Mouse (Mus musculus) retina, embryonic 14.5 days (tissue): ENCODE results near the gene Rxra.

Experiments
- DNase-seq: peaks from one replicate; pipeline ENCODE4 v3.0.0-alpha.2; 2015; ENCODE audit warnings: low spot score

Rxra gene

DNA sequence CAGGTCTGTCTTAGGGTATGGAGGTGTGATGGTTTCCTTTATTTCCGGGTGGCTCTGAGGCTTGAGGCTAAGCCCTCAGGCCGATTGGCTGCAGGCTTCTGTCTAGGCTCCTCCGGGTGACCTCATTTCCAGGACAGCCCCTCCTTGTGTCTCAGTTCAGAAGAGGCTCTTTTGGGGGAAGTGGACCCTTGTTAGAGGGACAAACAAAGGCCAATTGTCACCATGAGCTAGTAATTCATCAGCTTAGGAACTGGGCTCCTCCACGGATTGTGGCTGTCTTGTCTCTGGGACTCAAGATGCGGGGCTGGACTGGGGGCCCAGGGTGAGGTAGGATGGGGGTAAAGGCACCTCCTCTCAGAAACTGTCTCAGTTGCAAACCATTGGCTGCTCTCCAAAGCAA, 5.5 kb upstream of the Rxra start:
- peak; percentile 71 for DNase-seq

DNA sequence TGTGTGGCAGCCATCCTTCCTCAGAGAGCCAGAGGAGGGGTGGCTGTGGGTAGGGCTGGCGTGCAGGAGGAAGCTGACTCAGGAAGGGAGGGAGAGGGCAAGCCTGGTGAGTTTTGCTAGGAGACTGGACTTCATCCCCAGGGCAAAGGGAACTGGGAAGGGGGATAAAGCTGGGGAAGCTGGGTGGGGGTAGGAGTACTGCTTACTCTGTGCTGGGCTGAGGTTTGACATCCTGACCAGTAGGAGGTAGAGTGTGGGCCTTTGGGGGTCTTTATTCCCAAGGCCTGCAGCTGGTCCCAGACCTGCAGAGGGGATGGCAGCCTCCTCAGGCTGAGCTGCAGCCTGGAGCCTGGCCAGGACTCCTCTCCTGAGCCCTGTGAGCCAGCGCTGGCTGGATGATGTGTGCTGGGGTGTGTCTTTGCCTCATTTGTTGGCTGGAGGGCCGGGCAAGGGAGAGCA, 4.6 kb upstream of the Rxra start:
- DNase-seq = no peak

DNA sequence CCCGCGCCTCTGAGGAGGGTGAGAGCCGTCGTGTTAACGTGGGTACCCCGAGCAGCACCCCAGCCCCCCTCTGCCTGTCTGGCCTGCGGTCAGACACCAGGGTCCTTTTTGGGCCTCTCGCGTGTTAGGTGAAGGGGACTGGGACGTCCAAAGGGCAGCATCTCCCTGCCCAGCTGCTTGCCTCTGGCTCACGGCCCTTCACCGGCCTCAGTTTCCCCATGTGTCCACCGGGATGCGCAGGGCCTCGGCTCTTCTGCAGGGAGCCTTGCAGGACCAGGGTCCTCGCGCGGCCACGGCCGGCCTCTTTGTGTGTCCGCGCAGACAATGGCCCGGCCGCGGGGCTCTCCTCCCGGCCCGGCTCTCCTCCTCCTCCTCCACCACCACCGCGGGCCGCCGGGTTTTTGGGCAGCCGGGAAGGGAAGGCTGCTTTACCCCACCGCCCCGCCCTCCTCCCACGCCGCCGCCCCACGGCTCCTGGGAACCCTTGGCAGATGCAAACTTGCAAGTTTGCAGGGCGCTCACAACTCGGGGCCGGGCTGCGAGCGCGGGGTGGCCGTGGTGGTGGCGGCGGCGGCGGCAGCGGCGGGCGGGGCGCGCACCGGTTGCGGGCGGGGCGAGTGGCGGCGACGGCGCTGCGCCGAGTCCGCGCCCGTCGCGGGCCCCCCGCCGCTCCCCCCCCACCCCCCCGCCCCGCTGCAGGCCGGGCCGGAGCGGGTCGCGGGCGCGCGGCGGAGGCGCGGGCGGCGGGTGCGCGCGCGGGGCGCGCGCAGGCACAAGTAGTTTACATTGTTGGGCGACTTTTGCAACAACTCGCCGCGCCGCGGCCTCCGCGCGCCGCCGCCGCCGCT, 462 bp downstream of the Rxra start:
- DNase-seq = peak; percentile 65

DNA sequence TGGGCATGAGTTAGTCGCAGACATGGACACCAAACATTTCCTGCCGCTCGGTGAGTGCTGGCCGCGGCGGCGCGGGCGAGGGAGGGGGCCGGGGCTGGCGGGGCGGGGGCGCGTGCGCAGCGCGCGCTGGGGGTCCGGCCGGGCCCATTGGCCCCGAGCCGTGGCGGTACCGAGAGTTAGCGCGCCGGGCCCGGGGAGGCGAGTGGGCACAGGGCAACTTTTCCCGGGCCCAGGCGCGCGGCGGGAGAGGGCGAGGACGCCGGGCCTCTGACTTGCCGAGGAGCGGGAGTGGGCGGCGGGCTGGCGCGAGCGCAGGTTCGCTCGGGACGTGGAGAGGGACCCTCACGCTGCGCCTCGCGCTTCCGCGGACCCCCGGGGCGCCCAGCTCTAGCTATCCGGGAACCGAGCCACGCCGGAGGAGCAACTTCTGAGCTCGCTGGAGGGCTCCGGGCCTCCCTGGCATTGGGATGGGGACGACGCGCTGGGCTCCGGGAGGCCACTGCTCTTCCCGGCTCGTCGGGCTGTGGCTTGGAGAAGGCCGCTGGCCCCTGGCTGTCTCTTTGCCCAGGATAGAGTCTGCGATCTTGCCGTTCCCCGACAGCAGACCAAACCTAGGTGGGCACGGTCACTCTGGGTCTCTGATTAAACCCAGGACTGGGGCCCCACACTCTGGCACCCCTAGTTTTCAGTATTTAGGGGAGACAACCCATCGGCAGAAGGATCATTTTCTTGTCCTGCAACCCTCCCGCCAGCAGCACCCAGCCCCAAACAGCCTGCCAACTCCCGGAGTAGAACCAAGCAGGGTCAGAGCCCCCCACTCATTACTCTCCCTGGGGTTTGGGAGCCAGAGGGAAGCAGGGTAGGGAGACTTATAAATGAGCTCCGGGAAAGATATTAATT, 1.4 kb downstream of the Rxra start:
- peak; percentile 56 for DNase-seq

DNA sequence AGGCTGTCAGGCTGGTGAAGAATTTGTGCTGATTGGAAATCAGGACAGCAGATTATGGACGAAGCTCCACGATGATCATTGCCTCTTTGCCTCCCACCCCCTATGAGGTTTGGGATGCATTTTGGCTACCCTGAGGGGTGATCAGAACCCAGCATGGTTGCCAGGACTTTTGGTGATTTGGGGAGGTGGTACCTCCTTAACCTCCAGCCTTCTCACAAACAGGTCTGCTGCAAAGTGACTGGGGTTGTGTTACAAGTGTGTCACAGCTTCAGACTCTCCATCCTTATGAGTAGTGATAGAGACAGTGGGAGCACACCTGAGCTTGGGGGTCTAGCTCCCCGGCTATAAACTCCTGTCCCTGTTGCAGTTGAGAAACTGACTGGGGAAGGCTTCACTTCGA, 2.1 kb downstream of the Rxra start:
- DNase-seq = no peak

DNA sequence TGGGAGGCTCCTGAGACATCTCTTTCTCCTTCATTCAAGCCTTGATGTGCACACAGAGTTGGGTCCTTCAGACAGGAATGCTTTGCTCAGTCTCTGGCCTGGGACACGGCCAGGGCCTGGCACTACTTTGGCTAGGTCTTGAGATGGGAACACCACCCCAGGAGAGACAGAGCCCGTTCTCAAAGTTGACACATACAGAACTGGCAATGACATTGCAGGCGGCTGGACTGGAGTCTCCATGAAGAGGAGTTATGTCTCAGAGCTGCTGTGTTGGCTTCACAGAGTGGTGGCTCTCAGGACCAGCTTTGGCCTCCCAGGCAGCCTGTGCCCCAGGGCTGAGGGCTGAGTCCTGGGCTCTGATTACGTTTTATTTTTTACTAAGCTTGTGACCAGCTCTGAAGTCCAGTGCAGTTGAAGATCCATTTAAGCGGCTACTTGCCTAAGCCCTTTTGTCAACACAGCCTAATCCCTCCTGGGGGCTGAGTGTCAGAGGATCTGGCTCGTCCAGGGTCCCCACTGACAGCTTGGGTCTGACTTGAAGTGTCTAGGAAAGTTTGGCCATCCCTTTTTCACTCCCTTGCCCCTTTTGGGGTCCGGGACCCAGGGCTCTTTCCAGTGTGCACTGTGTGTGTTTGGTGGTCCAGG, 2.7 kb downstream of the Rxra start:
- DNase-seq = no peak

DNA sequence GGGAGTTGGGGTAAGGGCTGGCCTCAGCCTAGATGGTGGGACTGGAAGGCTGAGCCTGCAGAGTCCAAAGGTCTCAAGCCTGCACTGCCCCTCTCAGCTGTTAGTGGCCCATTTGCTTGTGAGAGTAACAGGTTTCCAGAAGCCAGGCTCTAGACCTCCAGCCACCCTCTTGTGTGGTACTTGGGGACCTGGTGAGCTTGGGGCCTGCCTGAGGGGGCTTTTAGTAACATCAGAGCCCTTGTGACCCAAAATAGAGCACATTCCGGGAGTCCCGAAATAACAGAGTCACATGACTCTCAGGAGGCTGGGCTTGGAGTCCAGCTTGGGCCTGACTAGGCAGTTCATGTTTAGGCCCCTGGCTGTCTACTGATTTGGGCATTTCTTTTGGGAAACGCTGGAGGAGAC, 3.4 kb downstream of the Rxra start:
- no peak for DNase-seq

DNA sequence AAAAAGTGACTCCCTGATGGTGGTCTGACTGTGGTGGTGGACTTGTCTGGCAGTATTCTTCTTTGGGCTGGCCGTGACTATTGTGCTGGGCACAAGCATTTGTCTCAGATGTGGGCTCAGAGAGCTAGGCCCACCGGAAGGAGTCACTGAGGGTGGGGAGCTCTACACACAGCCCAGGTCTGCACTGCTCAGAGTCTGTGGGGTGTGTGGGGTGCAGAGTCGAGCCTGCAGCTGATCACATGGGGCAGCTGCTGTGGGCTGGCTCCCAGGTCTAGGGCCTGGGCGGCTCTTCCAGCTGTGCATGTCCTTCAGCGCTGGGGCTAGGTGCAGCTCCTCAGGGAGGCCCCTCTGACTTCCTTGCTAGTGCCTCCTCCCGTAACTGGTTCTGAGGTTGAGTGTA, 3.8 kb downstream of the Rxra start:
- DNase-seq = no peak

DNA sequence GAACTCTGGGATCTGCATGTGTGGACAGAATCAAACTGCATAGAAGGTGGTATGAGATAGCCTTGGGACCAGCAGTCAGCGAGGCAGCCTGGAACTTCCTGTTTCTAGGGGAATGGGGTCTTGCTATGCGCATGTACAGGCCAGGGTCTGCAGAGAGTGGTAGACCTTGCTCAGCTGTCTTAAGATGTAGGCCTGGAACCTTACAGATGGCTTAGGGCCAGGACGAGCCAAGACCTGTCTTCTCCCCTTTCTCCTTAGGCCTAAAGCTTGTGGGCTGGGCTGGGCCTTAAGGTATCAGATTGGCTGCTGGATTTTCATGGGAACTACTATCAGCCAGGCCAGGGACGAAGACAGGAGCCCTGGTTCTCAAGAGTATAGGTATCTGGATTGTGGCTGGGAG, 4.4 kb downstream of the Rxra start:
- no peak for DNase-seq

DNA sequence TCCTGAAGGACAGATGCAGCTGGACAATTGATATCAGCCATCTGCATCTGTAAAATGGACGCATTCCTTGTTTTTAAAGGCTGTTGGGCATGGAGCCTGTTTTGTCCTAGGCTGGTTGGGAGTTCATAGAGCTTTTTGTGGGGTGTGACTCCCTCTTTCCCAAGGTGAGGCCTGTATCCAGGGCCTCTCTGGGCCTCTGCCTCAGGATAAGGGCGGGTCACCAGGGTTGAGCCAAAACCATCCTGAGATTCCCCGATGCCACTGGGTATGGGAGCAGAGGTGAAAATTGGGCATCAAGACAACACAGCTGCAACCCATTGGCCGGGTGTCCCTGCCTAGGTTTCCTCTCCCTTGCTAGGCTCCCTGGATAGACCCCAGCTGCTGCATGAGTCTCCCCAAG, 5.2 kb downstream of the Rxra start:
- DNase-seq = no peak

DNA sequence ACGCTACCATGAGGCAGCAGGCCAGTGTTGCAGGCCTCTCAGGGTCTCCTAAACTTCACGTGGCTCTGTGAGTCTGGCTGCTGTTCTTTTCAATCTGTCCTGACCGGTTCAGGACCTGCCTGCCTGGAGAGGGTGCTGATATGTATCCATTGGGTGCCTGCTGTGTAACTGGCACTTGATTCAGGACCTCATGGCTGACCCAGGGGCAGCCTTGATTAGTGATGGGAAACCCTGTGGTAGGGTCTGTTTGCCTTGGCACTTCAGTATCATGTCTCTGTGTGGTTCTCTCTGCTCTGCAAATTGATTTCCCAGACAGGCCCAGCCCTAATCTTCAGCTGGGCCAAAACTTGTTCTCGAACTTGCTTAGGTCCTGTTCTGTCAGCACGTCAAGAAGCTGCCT, 5.9 kb downstream of the Rxra start:
- no peak for DNase-seq

DNA sequence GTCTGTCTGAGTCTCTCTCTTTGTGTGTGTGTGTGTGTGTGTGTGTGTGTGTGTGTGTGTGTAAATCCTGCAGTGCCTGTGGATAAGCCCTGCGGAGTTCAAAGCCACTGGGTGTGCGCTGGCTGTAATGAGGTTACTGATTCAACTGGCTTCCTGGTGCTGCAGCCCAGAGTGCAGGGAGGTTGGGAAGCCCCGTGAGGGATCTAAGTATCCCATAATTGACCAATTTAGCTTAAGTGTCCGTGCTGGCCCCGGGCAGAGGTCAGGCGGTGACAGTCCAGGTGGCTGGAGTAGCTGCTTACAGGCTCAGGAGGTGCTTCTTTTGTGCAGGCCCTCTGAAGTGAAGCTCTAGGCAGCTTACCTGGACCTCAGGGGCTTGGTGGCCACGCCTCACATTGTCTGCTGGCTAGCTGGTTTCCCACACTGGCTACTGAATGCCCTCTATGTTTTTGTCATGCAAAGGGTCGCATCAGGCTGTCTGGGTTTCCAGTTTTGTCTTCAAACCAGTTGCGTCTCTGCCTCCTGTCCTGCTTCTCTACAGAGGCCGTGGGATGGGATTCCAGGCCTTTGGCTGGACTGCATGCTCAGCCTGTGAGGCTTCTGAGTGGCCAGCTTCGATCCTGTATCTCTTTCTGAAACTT, 7.9 kb downstream of the Rxra start:
- DNase-seq = no peak

DNA sequence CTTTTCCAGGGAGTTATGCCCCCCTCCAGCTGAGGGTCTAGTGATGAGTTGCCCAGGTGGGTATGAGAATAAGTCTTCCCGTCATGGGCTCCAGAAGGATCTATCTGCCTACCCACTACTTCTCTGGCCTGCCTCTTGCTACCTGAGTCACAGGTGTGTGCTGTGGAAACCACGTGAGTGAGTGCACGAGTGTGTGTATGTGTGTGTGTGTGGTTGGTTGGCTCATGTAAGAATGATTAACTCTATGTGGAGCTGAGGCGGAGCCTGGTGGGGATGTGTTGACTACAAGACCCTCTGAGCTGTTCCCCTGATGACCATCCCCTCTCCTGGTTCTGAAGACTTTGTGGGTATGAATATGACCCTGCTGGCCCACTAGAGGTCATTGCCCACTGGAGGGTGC, 9.7 kb downstream of the Rxra start:
- DNase-seq = no peak

DNA sequence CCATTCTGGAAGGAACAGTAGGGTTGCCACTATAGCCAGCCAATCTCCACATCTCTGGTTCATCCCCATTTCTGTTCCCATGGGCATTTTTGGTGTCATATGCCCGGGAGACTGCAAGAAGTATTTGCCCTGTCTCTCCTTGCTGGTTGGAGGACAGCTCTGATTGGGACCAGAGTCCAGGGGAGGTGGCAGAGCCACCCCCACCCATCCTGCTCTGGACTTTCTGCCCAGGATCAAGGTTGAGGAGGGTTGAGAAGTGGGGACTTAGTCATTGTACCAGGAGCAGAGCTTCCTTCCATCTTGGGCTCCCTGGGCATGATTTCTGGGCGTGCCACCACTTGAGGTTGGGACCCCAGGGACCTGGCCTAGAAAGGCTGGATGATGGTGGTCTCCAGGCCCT, 10.1 kb downstream of the Rxra start:
- no peak for DNase-seq

DNA sequence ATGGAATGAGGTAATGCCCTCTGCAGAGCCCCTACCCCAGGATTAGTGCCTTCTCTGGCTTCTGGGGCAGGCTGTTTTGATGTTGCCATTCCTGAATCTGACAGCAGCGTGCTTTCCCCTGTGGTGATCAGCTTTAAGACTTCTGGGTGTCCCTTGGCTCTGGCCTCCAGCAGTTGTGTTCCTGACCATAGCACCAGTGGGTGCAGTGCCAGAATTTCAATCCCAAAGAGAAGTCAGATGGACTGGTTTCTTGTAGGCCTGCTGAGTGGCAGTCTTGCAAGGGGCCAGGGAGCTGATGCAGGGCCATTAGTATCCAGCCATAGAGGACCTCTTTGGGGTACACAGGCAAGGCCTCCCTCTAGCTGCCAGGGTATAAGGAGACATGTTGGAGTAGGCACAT, 10.8 kb downstream of the Rxra start:
- no peak for DNase-seq

DNA sequence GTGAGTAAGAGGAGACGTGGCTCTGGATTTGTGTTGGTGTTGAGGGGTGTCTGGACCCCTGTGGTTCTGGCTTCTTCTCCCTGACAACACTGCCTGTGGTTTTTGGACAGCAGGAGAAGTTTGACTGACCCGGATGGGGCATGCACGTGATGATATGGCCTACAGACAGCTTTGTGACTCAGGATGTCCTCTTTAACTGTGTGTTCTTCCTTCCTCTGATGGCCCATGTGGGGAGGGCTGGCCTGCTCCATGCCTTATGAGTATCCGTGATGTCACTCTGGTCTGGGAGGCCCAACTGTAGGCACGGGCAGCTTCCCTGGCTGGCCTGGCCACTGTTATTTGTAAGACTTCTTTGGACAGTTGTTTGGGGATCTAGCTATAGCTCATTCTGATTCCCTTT, 11.7 kb downstream of the Rxra start:
- DNase-seq = no peak

DNA sequence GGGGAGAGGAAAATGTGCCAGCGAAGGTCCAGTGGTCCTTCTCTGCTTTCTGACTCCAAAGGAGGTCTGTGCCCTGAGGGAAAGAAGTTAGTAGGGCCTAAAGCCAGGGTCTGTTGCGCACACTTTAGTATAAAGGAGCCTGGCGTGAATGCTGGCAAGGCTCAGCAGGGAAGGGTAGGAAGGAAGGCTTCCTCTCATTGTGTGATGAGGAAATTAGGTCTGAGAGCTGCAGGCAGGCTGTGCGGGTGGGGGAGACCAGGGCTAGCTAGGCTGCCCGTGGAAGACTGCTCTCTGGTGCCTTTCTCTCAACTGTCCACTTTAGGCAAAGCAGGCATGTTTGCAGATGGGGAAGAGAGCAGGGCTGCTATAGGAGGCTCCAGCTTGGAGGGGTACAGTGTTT, 14.5 kb downstream of the Rxra start:
- no peak for DNase-seq

DNA sequence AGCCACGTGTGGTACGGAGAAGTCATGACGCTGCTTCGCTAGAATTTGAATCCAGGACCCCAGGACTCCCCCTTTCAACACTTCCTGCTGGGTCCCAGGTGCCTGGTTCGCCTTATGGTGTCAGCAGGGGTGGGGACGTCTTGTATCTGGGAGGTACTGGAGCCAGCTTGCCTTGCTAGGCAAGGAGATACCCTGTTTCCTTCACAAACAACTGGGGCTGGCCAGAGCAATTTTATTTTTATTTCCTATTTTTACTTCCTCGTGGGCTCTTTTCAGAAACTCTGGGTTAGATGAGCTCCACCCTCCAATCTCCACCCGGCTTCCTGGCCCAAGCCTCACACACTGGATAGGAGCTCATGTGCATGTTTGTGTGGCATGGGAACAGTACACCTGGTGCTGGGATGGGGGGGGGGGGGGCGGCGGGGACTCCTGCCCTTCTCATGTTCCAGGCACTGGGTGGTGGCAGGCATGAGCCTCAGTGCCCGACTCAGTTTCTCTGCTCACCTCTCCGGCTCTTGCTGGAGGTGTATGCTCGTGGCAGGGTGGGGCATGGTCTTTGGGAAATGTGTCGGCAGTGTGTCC, 15.0 kb downstream of the Rxra start:
- DNase-seq = no peak

DNA sequence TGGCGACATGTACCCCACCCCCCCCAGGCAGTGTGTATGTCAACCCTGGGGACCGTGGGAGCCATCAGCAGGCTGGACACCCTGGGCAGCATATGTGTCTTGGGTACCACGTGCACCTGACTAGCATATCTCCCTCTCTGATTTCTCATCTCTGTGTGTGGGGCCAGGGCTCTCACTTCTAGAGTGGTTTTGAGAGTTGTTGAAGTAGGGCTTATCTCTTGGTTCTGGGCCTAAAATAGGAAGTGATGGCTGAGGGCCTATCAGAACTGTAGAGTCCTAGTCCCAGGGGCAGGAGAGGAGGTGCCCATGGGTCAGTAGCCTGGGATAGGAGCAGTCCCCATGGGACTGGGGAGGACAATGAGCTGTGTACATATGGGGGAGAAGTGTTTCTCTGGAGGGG, 16.4 kb downstream of the Rxra start:
- no peak for DNase-seq

DNA sequence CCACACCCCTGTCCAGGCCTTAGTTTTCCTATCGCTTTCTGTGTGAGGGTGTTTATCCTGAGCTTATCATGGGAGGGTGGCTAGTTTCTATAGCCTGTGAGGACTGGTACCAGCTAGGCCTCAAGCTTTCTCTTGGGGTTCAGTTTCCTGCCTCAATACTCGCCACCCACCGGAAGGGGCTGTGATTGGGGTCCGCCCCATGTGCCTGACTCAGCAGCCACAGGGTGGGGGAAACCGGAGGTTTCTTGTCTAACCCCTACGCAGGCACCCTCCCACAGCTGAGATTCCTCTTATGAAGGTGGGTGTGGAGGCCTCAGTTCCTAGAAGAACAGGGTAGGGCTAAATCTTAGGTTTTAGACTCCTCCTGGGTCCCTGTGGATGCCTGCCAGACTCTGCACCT, 17.4 kb downstream of the Rxra start:
- no peak for DNase-seq

DNA sequence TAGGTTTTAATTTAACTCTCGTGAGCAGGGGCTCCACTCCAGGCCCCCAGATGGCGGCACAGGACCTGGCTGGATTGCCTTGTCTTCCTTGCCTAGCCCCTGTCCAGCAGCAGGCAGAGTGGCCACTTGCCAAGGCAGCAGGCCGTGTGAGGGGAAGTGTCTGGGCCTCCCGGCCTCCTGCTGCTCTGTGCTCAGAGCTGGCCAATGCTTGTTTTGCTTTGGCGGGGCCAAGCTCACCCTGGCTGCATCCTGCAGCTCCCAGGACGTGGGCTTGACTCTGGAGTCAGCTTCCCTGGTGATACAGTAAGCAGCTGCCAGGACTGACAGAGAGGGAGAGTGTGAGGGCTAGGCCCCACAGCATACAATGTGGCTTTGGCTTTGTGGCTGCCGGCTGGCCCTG, 23.3 kb downstream of the Rxra start:
- DNase-seq = peak; percentile 61

DNA sequence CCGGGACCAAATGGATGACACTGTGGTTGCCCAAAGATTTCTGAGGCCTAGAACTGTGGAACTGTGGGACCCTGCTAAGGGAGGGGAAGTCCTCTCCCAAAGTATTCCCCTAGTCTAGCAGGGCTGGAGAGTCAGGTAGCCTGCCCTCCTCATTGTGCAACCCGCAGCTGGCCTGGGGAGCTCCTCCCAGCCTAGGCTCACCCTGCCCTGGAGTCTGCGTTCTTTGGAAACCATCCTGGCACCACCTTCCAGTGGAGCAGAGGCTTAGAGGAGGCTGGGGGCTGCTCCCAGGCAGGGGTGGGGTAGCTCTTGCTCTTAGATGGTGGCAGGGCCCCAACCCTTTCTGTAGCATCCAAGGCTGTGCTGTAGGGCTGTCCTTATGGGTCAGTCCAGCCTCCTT, 26.0 kb downstream of the Rxra start:
- DNase-seq = no peak
